Mouse (Mus musculus): ENCODE results near the gene Fbxl20.
"Not testable (repeated sequence)": the region's sequence is repeated elsewhere in the genome, so short reads cannot be mapped to it uniquely, and the experiment has no call there.

Gene Fbxl20

GRCm38 (mm10) chr11:98149786-98150624 is at the start of gene Fbxl20:
Gene Fbxl20 (minus strand): TSS chr11:98150403.
- peak; percentile 54 for DNase-seq (ENCODE audit: extremely low read depth, low read depth, low spot score)

DNA sequence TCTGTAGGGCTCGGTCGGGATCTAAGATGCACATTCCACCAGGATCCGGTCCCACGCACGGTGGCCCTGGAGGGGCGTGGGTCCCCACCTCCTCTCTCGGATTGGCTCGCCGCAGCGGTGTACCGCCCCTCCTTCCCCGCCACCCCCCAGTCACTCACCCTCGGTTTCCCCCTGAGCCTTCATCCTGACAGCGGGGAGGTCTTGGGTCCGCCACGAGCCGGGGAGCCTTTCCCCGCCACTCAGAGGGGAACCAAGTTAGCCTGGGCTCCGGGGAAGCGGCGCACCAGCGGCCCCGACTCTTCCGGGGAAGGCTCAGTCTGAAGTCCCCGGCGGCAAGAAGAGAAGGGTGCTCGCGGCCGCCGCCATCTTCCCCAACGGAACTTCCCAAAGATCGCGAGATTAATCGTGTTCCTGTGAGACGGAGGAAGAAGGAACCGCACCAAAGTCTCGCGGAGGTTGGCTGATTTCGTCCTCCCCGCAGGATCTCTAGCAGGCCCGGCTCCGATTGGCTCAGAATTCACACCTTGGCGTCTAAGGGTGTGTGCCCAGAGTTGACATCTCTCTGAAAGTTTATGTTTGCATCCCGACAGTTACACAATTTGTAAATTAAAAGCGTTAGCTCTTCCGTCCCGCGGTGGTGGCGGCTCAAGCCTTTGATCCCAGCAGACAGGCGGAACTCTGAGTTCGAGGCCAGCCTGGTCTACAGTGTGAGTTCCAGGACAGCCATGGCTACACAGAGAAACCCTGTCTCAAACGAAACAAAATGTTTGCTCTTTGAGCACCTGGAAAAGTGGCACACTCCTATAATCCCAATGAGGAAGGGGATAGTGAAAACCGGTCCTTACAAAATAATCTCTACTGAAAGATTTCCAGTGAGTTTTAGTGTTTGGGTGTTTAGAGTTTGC is 43.0 kb upstream of the Fbxl20 start, which contains the start of gene Med1:
Gene Med1 (minus strand): TSS at position 393 of the 905 bp plus-strand sequence.
- peak; percentile 88 for DNase-seq (ENCODE audit: extremely low read depth, low read depth, low spot score)

DNA sequence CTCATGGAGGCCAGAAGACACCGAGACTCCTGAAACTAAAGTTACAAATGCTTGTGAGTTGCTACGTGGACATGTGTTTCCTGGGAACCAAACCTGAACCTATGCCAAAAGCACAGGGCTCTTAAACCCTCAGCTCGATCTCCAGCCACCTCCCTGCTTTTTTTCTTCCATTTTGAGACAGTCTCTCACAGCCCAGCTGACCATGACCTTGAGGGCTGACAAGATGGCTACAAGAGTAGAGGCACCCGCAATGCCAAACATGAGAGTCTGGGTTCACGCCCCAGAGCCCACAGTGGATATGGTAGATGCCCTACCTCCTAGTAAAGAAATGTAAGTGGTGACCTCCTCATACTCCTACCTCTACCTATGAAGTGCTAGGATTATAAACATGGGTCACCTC is 40.6 kb upstream of the Fbxl20 start:
- DNase-seq (ENCODE audit: extremely low read depth, low read depth, low spot score): no peak

DNA sequence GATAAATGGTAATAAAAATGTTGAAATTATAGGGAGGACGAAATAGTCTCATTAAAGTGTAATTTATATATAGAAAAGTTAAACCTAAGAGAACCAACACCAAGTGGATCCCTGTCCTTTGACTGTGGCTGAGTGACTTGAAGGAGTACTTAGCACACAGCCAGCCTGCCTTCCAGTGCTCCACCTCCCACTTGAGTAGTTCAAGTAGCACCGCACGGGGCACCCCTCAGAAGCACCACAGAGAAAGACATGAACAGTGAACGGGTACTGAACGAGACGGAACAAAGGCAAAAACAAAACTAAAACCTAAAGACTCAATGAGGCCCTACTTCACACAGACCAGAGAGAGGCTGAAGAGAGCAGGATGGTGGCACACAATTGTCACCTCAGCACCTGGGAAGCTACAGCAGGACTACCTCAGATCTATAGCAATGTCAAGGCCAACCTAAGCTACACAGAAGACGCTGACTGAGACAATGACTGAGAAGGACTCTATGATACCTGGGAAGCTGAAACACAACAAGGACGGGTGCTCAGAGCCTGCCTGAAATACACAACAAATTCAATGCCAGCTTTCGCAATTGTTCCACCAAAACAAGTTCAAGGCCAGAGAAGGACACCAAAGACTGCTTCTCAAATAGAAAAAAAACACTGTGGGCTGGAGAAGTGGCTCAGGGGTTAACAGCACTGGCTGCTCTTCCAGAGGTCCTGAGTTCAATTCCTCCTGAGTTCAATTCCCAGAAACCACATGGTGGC is 37.6 kb upstream of the Fbxl20 start:
- no peak for DNase-seq (ENCODE audit: extremely low read depth, low read depth, low spot score)

- not testable (repeated sequence) for DNase-seq (ENCODE audit: extremely low read depth, low read depth, low spot score)
These were observed 31.9 kb upstream of the Fbxl20 start for GRCm38 (mm10) chr11:98182149-98182548.

GRCm38 (mm10) chr11:98168400-98168799 is 18.2 kb upstream of the Fbxl20 start:
- no peak for DNase-seq (ENCODE audit: extremely low read depth, low read depth, low spot score)

DNA sequence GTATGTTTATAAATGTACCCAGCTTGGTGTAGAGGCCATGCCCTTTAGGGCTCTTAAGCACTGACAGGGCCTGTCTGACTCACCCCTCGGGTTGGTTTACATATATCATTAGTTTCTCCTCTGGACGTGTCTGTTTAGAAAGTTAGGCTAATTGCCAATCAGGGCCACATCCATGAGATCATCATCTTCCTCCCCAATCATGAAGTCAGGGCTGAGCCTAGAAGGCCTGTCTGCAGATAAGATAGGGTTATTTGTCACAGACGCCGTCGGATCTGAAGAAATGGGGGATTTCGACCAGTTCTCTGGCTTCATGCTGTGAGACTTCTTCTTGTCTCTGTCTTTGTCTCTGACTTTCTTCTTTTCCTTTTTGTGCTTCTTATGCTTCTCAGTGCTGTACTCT is 4.9 kb upstream of the Fbxl20 start:
- DNase-seq (ENCODE audit: extremely low read depth, low read depth, low spot score): no peak

- DNase-seq (ENCODE audit: extremely low read depth, low read depth, low spot score): no peak
These were observed 488 bp upstream of the Fbxl20 start for GRCm38 (mm10) chr11:98150625-98151156.

GRCm38 (mm10) chr11:98149304-98149750 is 876 bp downstream of the Fbxl20 start:
- no peak for DNase-seq (ENCODE audit: extremely low read depth, low read depth, low spot score)

DNA sequence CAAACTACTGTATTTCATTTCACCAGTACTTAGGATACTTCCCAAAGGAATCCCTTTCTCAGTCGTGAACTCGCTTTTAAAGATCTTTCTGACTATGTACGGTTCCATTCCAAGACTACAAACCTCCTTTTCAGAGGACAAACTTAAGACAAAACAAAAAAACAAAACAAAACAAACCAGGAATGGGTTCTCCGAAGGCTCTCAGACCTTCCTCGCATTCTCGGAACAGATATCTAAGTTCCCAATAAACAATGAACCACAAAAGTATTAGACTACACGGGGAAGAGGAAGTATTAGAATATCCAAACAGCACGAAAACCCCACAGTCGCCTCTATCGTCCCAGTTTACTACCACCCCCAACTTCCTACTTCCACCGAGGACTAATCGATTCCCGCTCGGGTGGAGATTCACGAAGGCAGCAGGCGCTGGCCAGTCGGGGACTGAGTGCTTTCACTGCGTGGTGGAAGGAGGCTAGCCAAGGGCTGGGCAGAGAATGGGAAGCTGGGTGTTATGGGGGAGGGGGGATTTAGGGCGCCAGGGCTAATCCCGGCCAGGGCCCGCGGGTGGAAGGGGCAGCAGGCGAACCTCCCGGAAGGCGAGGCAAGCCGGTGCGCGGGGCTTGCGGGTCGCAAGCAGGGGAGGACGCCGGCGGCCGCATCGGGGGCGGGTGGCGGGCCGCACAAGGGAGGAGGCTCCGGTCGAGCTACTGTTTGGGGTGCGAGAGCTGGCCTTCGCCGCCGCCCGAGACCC is 1.5 kb downstream of the Fbxl20 start:
- DNase-seq (ENCODE audit: extremely low read depth, low read depth, low spot score): no peak

DNA sequence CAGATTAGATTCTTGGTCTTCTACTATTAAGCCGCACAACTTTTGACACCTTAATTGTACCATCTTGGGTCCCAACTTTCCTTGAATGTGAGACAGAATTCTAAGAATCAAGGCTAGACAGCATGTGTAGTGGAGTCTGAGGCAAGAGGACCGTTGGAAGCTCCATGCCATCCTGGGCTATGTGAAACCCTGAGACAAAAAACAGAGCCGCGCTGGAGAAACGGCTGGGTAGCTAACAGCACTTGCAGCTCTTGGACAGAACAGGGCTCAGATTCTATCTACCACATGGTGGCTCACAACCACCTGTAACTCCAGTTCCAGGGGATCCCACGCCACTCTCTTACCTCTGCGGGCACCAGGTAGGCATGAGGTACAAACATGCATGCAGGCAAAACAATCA is 4.3 kb downstream of the Fbxl20 start:
- no peak for DNase-seq (ENCODE audit: extremely low read depth, low read depth, low spot score)

DNA sequence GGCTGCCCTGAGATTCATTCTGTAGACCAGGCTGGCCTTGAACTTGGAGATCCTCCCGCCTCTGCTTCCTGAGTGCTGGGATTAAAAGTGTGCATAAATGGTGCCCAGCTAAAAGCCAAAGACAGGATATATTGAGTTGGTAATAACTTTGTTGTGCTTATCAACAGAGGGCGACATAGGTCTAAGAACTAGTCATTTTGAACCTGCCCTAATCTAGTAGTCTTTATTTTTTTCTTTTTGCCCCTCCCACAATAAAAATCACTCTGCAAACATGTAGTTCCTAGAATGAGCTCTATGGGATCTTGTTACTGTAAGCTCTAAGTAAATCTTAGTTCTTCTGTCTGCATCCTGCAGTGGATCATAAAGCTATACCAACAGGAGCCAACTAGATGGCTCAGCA is 7.7 kb downstream of the Fbxl20 start:
- DNase-seq (ENCODE audit: extremely low read depth, low read depth, low spot score): no peak

DNA sequence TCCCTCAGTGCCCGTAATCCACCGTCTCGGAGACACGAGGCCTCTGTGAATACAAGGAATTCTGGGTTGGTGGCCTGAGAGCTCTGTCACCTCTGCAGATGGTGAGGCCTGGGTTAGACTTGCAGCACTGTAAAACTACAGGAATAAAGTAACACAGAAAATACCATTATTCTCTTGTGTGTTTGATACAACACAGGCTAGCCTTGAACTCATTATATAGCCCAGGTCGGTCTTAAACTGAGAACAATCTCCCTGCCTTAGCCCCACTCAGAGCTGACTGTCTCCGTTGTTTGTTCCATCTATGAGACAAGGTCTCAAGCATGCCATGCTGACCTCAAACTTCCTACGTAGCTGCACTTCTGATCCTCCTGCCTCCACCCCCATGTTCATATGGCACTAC is 11.3 kb downstream of the Fbxl20 start:
- DNase-seq (ENCODE audit: extremely low read depth, low read depth, low spot score): no peak

- no peak for DNase-seq (ENCODE audit: extremely low read depth, low read depth, low spot score)
These were observed 12.4 kb downstream of the Fbxl20 start for GRCm38 (mm10) chr11:98137836-98138235.

- no peak for DNase-seq (ENCODE audit: extremely low read depth, low read depth, low spot score)
These were observed 15.3 kb downstream of the Fbxl20 start for GRCm38 (mm10) chr11:98134951-98135350.

- DNase-seq (ENCODE audit: extremely low read depth, low read depth, low spot score): no peak
These were observed 26.8 kb downstream of the Fbxl20 start for GRCm38 (mm10) chr11:98123424-98123823.

DNA sequence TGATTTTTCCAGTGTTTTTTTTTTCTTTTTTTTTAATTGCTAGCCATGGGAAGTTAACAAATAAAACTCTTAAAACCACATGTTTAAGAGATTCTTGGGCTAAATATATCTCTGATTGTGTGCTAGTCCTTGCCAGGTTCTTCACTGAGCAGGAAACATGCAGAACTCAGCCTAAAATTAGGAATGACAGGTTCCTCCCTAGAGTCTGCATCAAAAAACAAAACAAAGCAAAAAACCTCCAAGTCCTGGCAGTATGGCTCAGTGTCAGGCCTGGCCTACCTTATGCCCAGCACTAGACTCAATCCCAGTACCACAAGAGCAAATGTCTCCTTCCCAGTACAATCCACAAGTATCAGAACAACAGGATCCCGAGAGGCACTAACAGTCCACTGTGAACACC is 35.8 kb downstream of the Fbxl20 start:
- no peak for DNase-seq (ENCODE audit: extremely low read depth, low read depth, low spot score)

DNA sequence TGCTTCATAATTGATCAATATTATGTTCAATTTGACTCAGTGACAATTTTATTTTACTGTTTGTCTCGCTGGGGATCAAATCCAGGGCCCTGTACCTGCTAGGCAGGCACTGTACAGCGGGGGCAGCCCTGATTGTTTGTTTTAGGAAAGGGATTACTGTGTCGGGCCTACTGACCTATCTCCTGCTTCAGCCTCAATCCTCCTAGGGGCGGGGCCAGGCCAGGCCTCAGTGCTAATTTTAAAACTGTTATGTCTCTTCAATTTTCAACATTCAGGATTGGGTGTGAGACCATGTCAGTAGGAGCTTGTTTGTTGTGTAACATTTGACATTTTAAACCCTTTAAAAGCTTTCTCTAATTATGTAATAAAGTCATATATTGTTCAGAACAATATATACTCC is 36.7 kb downstream of the Fbxl20 start:
- no peak for DNase-seq (ENCODE audit: extremely low read depth, low read depth, low spot score)

- DNase-seq (ENCODE audit: extremely low read depth, low read depth, low spot score): no peak
These were observed 40.5 kb downstream of the Fbxl20 start for GRCm38 (mm10) chr11:98109706-98110105.

DNA sequence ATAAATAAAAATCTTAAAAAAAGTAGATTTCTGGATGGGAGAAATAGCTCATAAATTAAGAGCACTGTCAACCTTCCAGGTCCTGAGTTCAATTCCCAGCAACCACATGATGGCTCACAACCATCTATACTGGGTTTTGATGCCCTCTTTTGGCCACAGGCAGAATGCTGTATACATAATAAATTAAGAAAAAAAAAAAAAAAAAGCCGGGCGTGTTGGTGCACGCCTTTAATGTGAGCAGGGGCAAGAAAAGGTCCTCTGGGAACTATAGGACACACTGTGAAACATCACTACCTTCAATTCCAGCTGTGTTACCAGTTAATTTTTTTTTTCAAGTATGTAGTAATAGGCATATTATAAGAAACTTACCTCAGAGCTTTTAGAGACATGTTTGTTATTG is 48.9 kb downstream of the Fbxl20 start:
- no peak for DNase-seq (ENCODE audit: extremely low read depth, low read depth, low spot score)

All from fat pad, adult 2 months (tissue).